Mouse (Mus musculus): ENCODE data around the gene Cblb. TPM values are rescaled to one million over a fixed set of nuclear protein-coding genes. Genes with fewer than 3 reads are reported as not detected.

The Cblb gene
- polyA plus RNA-seq (2014; fragmentation: Illumina TruSeq; extraction: RNeasy Lipid Tissue Mini Kit (QIAGEN cat#74804); ENCODE audit: insufficient read depth, low read depth, low replicate concordance): 6.5 TPM

GRCm38 (mm10) chr16:52031091-52031689, at the start of gene Cblb:
Gene Cblb (plus strand): TSS chr16:52031225.

All from lung, adult 10 weeks (tissue).